Mouse (Mus musculus): Measurements from ENCODE around the gene Pik3r1. TPM values are rescaled to one million over a fixed set of nuclear protein-coding genes. Genes with fewer than 3 reads are reported as not detected.
A peak's percentile ranks its signal among the peaks of the same experiment; 100 is the strongest.

The Pik3r1 gene
- total RNA-seq (2017): 157 and 171 TPM in 2 replicates

- peak; percentile 83 for ATAC-seq (ENCODE audit: extremely low read depth, insufficient number of reproducible peaks, low FRiP score, poor library complexity, severe bottlenecking)
Measured at GRCm38 (mm10) chr13:101767809-101768629, at the start of gene Pik3r1. Gene Pik3r1 (minus strand): TSS chr13:101768217.

- no peak for ATAC-seq (ENCODE audit: extremely low read depth, insufficient number of reproducible peaks, low FRiP score, poor library complexity, severe bottlenecking)
Measured at GRCm38 (mm10) chr13:101813267-101813900, 45.4 kb upstream of the Pik3r1 start.

- ATAC-seq (ENCODE audit: extremely low read depth, insufficient number of reproducible peaks, low FRiP score, poor library complexity, severe bottlenecking): no peak
Measured at GRCm38 (mm10) chr13:101812341-101812740, 44.3 kb upstream of the Pik3r1 start.

- no peak for ATAC-seq (ENCODE audit: extremely low read depth, insufficient number of reproducible peaks, low FRiP score, poor library complexity, severe bottlenecking)
Measured at GRCm38 (mm10) chr13:101811882-101812281, 43.9 kb upstream of the Pik3r1 start.

DNA sequence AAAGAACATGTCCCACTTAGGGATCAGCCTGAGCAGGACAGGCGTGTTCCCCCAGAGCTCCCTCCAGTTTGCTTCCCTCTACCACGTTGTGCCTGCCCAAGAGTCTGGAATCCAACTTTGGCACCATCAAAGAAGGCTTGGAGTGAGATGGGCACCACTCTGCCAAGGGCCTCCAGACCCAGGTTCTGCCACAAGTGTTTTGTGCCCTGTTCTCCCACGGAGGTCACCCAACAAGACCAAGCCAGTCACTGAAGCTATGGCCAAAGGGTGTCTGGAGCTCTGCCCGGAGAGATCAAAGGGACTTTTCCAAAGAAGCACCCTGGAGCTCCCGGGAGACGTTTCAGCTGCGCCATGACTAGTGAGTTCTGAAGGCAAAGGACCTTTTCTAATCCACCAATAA is 42.6 kb upstream of the Pik3r1 start:
- no peak for ATAC-seq (ENCODE audit: extremely low read depth, insufficient number of reproducible peaks, low FRiP score, poor library complexity, severe bottlenecking)

GRCm38 (mm10) chr13:101809796-101810195 is 41.8 kb upstream of the Pik3r1 start:
- no peak for ATAC-seq (ENCODE audit: extremely low read depth, insufficient number of reproducible peaks, low FRiP score, poor library complexity, severe bottlenecking)

GRCm38 (mm10) chr13:101805559-101806091 is 37.6 kb upstream of the Pik3r1 start:
- no peak for ATAC-seq (ENCODE audit: extremely low read depth, insufficient number of reproducible peaks, low FRiP score, poor library complexity, severe bottlenecking)

DNA sequence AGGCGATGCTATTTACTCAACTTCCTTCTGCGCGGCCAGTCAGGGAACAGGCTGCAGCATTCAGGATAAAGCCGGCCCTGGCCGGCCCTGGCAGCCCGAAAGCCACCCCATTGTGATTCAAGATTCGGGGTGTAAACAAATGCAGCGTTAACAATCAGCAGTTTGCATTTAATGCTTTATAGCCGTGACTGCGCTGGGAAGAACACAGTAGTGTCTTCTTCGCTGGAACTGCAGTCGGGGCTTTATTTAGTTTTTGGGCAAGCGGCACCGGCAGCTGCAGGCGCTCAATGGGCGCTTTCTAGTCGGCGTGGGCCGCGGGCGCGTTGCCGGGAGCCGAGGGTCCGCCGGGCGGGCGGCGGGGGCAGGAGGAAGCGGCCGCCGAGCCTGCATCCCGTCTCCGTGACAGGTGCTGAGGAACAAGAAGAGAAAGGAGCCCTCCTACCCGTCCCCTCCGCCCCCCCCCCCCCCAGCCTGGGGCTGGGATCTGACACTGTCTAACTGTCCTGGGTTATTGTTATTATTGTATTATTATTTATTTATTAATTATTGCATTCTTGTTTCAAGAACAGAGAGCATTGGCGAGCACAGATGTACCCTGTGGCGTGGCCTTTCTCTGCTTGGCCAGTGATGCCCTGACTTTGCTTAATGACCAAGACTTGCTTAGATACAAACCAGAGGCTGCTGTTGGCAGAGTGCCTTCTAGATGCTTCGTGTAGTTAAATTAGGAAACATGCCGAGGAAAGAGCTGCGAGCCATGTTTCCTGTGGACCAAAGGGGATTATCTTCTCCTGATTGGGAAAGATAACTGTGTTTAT is 33.6 kb upstream of the Pik3r1 start:
- ATAC-seq (ENCODE audit: extremely low read depth, insufficient number of reproducible peaks, low FRiP score, poor library complexity, severe bottlenecking): peak; percentile 53; the same call in 1 of the 2 replicates

DNA sequence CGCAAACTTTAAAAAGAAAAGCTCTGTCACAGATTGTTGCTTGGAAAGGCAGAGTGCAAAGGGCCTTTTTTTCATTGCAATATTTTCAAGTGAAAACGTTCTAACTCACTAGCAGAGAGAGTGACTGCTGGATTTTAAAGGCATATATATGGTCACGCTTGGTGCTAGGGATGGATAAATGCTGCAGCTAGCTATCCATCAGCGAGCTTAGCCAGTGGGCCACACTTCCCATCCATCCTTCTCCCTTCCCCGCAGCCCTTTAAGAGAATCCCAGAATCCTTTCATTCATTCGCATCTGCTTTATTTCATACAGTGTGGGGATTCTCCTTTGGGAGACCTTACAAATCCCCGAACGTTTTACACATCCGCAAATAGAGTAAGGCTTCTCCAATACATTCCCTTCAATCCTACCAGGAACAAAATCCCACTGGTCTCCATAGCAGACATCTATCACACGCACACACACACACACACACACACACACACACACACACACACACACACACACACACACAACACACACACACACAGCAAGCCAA is 32.9 kb upstream of the Pik3r1 start:
- ATAC-seq (ENCODE audit: extremely low read depth, insufficient number of reproducible peaks, low FRiP score, poor library complexity, severe bottlenecking): no peak

DNA sequence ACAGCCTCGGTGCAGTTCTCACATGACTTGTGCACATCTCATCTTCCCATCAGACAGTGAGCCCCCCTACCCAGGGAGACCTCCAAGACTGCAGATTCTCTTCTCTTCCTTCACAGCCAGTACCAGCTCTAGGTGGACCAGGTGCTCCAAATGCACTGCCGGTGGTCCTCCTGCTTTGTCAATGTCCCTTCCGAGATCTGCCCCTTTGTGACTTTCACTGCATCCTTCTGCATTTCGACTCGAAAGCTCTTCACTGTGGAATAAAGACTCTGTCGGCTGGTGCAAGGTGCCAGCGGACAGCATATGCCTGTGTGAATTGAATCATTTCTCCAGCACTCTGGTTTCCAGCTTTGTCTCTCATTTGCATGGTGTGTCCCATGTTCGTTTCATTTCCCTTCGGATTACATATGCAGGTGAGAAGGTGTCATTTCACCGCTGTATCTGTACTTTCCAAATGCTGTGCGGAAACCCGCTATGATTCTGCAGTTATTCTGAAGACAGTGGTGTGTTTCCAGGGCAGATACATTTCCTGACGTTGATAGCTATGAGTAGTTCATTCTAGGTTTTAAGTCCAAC is 32.1 kb upstream of the Pik3r1 start:
- no peak for ATAC-seq (ENCODE audit: extremely low read depth, insufficient number of reproducible peaks, low FRiP score, poor library complexity, severe bottlenecking)

- ATAC-seq (ENCODE audit: extremely low read depth, insufficient number of reproducible peaks, low FRiP score, poor library complexity, severe bottlenecking): no peak
Measured at GRCm38 (mm10) chr13:101799318-101799717, 31.3 kb upstream of the Pik3r1 start.

DNA sequence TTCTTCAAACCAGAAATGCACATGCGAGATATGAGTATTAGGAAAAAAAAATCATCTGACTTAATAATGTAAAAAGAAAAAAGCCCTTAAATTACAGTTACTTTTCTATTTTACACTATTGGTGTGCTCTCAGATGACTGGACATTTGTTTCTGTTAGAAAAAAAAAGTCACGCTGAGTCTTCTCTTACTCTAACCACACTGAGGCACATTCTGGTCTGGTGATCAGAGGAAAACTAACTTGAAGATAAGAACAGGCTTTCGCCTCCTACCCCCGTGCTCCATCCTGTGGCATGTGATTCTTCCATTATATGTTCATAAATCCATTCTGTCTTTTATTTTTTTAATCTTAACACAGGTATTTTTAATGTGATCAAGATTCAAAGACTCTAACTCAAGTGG is 30.5 kb upstream of the Pik3r1 start:
- no peak for ATAC-seq (ENCODE audit: extremely low read depth, insufficient number of reproducible peaks, low FRiP score, poor library complexity, severe bottlenecking)

DNA sequence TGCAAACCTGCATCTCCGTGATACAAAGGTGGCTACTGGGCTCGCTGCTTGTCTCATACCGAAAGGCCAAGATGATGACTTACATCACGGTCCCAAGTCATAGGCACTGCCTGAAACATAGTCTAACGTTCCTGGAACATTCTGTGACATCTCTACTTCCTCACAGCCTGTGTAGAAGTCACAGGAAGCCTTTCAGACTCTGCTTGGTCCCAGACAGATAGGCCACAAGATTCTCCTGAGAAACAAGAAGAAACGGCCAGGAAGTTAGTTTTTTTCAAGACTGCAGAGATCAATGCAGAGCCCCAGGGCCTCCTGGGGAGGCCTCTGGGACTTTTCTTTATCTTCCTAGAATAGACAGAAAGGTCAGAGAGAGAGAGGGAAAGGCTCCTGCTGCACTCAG is 29.0 kb upstream of the Pik3r1 start:
- ATAC-seq (ENCODE audit: extremely low read depth, insufficient number of reproducible peaks, low FRiP score, poor library complexity, severe bottlenecking): no peak

DNA sequence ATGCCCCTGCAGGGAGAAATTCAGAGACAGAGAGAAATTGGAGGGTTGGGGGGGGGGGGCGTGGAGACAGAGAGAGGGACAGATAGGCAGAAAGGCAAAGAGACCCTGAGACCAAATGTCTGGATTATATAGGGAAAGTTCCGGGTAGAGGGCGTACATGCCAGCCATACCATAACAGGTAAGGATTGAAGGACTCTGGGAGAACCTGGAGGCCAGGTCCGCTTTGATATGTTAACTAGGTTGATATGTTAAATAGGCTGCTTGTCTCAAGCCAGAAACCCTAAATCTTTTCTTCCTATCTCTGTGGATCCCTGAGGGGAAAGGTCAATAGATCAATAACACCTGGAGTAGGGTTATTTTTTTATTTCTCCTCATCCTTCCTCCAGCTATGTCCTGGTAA is 17.7 kb upstream of the Pik3r1 start:
- ATAC-seq (ENCODE audit: extremely low read depth, insufficient number of reproducible peaks, low FRiP score, poor library complexity, severe bottlenecking): no peak

DNA sequence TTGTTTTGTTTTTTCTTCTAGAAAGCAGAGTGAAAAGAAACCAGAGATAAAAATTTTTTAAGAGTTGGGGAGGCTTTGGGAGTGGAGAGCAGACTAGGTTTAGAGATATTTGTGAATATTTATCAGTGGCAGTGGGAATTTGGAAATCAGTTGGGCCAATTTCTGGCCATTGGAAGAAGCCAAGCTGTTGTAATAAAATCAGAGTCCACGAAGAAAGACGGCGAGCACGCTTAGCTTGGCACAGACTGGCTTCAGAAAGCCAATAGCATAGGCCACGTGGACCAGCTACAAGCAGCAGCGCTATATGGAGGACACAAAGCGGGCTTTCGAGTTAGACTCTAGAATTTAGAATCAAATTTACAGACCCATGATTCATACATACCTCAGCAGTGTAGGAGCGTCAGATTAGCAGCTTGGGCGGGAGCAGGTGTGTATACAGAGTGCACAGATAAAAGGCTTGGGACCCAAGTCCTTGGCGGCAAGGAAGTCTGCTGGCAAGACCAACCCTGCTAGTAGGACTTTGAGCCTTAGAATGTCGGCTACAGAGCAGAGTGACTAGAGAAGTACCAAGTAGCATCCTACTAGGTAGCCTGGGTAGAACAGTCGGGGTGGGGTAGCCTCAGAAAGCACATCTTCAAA is 16.8 kb upstream of the Pik3r1 start:
- no peak for ATAC-seq (ENCODE audit: extremely low read depth, insufficient number of reproducible peaks, low FRiP score, poor library complexity, severe bottlenecking)

GRCm38 (mm10) chr13:101779011-101779410 is 11.0 kb upstream of the Pik3r1 start:
- ATAC-seq (ENCODE audit: extremely low read depth, insufficient number of reproducible peaks, low FRiP score, poor library complexity, severe bottlenecking): no peak

DNA sequence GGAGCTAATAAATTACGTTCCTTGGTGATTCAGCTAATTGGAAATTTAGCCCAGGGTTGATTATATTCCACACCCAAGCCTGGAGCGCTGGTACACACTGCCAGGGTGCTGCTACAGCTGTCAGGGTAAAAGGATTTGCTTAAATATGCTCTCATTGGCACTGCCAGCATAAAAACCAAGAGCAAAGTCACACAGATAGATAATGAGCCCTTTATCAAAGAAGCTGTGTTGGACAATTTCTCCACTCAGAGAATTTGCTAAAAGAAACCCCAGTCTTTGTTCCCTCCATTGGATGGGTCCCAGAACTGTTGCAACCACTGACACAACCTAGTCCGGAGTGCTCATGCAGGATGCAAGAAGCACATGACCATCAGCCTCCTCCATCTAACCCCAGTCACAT is 9.8 kb upstream of the Pik3r1 start:
- ATAC-seq (ENCODE audit: extremely low read depth, insufficient number of reproducible peaks, low FRiP score, poor library complexity, severe bottlenecking): no peak

DNA sequence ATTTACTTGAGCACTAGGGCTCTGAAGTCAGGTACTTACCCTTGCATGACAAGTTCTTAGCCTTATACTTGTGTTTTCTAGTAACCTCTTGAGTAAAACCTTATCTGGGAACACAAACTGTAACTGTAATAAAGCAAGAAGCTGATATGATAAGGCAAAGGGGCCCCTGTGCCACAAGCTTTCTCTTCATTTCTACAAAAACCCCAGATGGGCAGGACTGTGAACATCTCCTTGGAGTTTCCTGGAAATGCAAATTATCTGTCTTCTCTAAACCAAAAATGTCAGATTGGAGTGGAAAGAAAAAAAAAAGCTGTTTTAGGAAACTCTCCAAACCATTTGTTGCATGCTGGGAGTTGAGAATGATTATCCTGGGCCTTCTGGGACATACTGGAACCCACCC is 3.1 kb upstream of the Pik3r1 start:
- ATAC-seq (ENCODE audit: extremely low read depth, insufficient number of reproducible peaks, low FRiP score, poor library complexity, severe bottlenecking): no peak

Measured in neutrophil, adult 5-6 weeks (primary cell).